Mouse (Mus musculus) ES-Bruce4 (cell line): ENCODE measurements at regions not wholly inside any gene's neighbourhood (a gene's known extent, or its start where the extent isn't known, plus 50 kb on each side); places are given as distances from the start of the nearest gene placed in this dataset.

Experiments used
- CTCF ChIP-seq: IDR thresholded peaks from one replicate; pipeline ENCODE4 v1.8.1; 2011; ENCODE audit warnings: low read depth, low read length
- EP300 ChIP-seq: IDR thresholded peaks from 2 replicates; pipeline ENCODE4 v1.6.1; 2011; ENCODE audit warnings: low read depth, low read length; ENCODE audit not compliant: insufficient read depth
- POLR2A ChIP-seq: IDR thresholded peaks from one replicate; pipeline ENCODE4 v1.8.1; 2011; ENCODE audit warnings: low read length; ENCODE audit not compliant: insufficient read depth

DNA sequence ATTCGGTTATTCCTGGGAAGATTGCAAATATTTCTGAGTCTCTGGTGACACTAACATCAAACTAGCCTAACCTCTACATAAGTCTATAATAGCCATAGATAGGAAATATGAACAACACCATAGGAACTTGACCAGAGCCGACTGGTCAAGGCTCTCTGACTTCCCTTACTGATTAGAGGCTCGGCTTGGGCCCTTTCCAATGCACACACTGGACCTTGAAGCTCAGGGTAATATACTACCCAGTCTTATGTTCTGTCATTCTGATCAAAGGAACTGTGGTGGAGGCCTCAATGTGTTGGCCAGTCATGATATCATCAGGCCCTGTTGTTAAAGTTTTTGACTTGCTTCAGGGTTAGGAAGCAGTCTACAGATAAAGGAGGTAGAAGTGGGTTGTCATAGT, 243.8 kb upstream of the Rora start:
- no peak for TF ChIP-seq CTCF
- TF ChIP-seq POLR2A, result no peak
- no peak for TF ChIP-seq EP300
